Mouse (Mus musculus): ENCODE measurements around the gene Hoxa4.
A peak's percentile ranks its signal among the peaks of the same experiment; 100 is the strongest.

DNA sequence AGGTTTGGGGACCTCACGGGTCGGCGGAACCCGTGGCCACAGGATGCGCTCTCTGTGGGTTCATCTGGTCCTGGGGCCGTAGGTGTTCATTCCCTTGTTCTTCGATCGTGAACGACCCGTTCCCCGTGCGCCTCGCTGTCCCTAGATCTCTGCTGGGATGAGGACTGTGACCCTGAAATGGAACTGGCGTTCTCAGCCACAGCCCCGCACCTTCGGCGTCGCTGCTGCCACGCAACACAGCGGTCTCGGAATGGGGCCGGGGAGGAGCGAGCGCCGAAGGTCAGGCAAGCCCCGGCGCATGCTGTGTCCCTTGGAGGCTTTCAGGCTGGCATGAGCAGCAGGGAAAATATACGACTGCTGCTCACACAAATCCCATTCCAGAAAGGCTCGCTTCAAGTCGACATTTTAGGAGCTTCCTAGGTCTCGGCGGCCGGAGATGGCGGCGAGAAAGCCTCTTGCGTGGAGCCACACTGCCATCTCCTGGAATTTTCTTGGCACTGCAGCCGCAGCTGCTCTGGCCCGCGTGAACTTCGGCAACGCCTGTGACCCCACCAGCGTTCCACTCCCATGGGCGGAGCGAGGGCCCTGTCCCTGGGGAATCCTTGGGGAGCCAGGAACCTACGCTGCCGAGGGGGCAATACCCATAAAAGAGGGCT is 29.9 kb upstream of the Hoxa4 start, which contains the start of gene Hoxa7:
- TF ChIP-seq EP300 (IDR thresholded peaks at IDR 0.05; ENCODE audit: low read depth) (no peak), CTCF (IDR thresholded peaks at IDR 0.05; ENCODE audit: low read depth) (peak; percentile 91)
